Mouse (Mus musculus): ENCODE data around the gene Lhpp.

Gene Lhpp

GRCm38 (mm10) chr7:132683923-132684322 is 73.5 kb downstream of the Lhpp start:
- no peak for DNase-seq

- no peak for DNase-seq
Observed at GRCm38 (mm10) chr7:132686515-132686914, 76.1 kb downstream of the Lhpp start.

GRCm38 (mm10) chr7:132687897-132688296 is 77.5 kb downstream of the Lhpp start:
- DNase-seq, result peak; percentile 47

GRCm38 (mm10) chr7:132688721-132689120 is 78.3 kb downstream of the Lhpp start:
- peak; percentile 61 for DNase-seq

GRCm38 (mm10) chr7:132689722-132690121 is 79.3 kb downstream of the Lhpp start:
- DNase-seq, result no peak

GRCm38 (mm10) chr7:132690716-132691472 is 80.5 kb downstream of the Lhpp start:
- no peak for DNase-seq

- no peak for DNase-seq
Observed at GRCm38 (mm10) chr7:132692719-132693118, 82.3 kb downstream of the Lhpp start.

- no peak for DNase-seq
Observed at GRCm38 (mm10) chr7:132693561-132693960, 83.1 kb downstream of the Lhpp start.

- DNase-seq, result no peak
Observed at GRCm38 (mm10) chr7:132697258-132697796, 86.9 kb downstream of the Lhpp start.

- no peak for DNase-seq
Observed at GRCm38 (mm10) chr7:132698737-132699136, 88.3 kb downstream of the Lhpp start.

GRCm38 (mm10) chr7:132699165-132699564 is 88.7 kb downstream of the Lhpp start:
- DNase-seq, result no peak

GRCm38 (mm10) chr7:132699639-132700038 is 89.2 kb downstream of the Lhpp start:
- DNase-seq, result no peak

- DNase-seq, result no peak
Observed at GRCm38 (mm10) chr7:132700107-132700506, 89.7 kb downstream of the Lhpp start.

- DNase-seq, result peak; percentile 47
Observed at GRCm38 (mm10) chr7:132701412-132701811, 91.0 kb downstream of the Lhpp start.

GRCm38 (mm10) chr7:132702024-132702423 is 91.6 kb downstream of the Lhpp start:
- DNase-seq, result no peak

GRCm38 (mm10) chr7:132702492-132703070 is 92.1 kb downstream of the Lhpp start:
- DNase-seq, result no peak

- DNase-seq, result no peak
Observed at GRCm38 (mm10) chr7:132703515-132704309, 93.3 kb downstream of the Lhpp start.

GRCm38 (mm10) chr7:132704310-132704875 is 94.0 kb downstream of the Lhpp start:
- no peak for DNase-seq

- DNase-seq, result no peak
Observed at GRCm38 (mm10) chr7:132705130-132705529, 94.7 kb downstream of the Lhpp start.

GRCm38 (mm10) chr7:132711579-132711978 is 101.1 kb downstream of the Lhpp start:
- DNase-seq, result no peak

GRCm38 (mm10) chr7:132712044-132712708 is 101.7 kb downstream of the Lhpp start:
- peak; percentile 86 for DNase-seq

- DNase-seq, result no peak
Observed at GRCm38 (mm10) chr7:132712956-132713355, 102.5 kb downstream of the Lhpp start.

All from lung, postnatal 10 days (tissue).